Mouse (Mus musculus) cerebellum, adult (tissue): Measurements from ENCODE around the gene BC049352.

Experiments
- ATAC-seq: cut with Nextera tagmentation; 2 replicates; pipeline ENCODE4 v1.9.2; 2017; ENCODE audit warnings: mild to moderate bottlenecking, moderate library complexity, mixed read lengths; ENCODE audit not compliant: insufficient number of reproducible peaks, low FRiP score, low TSS enrichment

Gene BC049352

GRCm38 (mm10) chr9:45241397-45241796, 59.6 kb downstream of the BC049352 start:
- no peak for ATAC-seq

- no peak for ATAC-seq
Measured at GRCm38 (mm10) chr9:45245432-45245831, 63.6 kb downstream of the BC049352 start.

GRCm38 (mm10) chr9:45246060-45246459, 64.3 kb downstream of the BC049352 start:
- ATAC-seq, result no peak

- no peak for ATAC-seq
Measured at GRCm38 (mm10) chr9:45247536-45247935, 65.7 kb downstream of the BC049352 start.

GRCm38 (mm10) chr9:45250306-45250705, 68.5 kb downstream of the BC049352 start:
- no peak for ATAC-seq

- no peak for ATAC-seq
Measured at GRCm38 (mm10) chr9:45251281-45251680, 69.5 kb downstream of the BC049352 start.

- ATAC-seq, result no peak
Measured at GRCm38 (mm10) chr9:45251990-45252389, 70.2 kb downstream of the BC049352 start.

- ATAC-seq, result no peak
Measured at GRCm38 (mm10) chr9:45252395-45252794, 70.6 kb downstream of the BC049352 start.

- no peak for ATAC-seq
Measured at GRCm38 (mm10) chr9:45254021-45254420, 72.2 kb downstream of the BC049352 start.

- ATAC-seq, result no peak
Measured at GRCm38 (mm10) chr9:45254605-45255004, 72.8 kb downstream of the BC049352 start.

GRCm38 (mm10) chr9:45255431-45255830, 73.6 kb downstream of the BC049352 start:
- no peak for ATAC-seq

GRCm38 (mm10) chr9:45255967-45256366, 74.2 kb downstream of the BC049352 start:
- no peak for ATAC-seq

GRCm38 (mm10) chr9:45259065-45259464, 77.3 kb downstream of the BC049352 start:
- ATAC-seq, result no peak

GRCm38 (mm10) chr9:45261466-45261865, 79.7 kb downstream of the BC049352 start:
- peak; percentile 86 for ATAC-seq

GRCm38 (mm10) chr9:45261872-45262271, 80.1 kb downstream of the BC049352 start:
- no peak for ATAC-seq

- ATAC-seq, result no peak
Measured at GRCm38 (mm10) chr9:45267099-45267498, 85.3 kb downstream of the BC049352 start.

- no peak for ATAC-seq
Measured at GRCm38 (mm10) chr9:45268079-45268478, 86.3 kb downstream of the BC049352 start.

- peak; percentile 49; the same call in 1 of the 2 replicates for ATAC-seq
Measured at GRCm38 (mm10) chr9:45268597-45269325, 87.0 kb downstream of the BC049352 start, which contains the start of gene Il10ra. Gene Il10ra (minus strand): TSS chr9:45269149.

- no peak for ATAC-seq
Measured at GRCm38 (mm10) chr9:45272213-45272612, 90.4 kb downstream of the BC049352 start.

GRCm38 (mm10) chr9:45274218-45274617, 92.4 kb downstream of the BC049352 start:
- no peak for ATAC-seq

GRCm38 (mm10) chr9:45274635-45275034, 92.8 kb downstream of the BC049352 start:
- ATAC-seq, result no peak

- ATAC-seq, result no peak
Measured at GRCm38 (mm10) chr9:45280059-45280458, 98.3 kb downstream of the BC049352 start.
